Mouse (Mus musculus): ENCODE measurements around the gene Gm17018. TPM values are rescaled to one million over a fixed set of nuclear protein-coding genes. Genes with fewer than 3 reads are reported as not detected.

The Gm17018 gene
- total RNA-seq, 2 experiments from 2014 or later: 17.5 to 18.9 TPM

GRCm38 (mm10) chr19:45616735-45617134, 56.3 kb downstream of the Gm17018 start:
- DNase-seq: no peak
- intact Hi-C loops (cut with DNase I): no loop called here

- intact Hi-C loops (cut with DNase I): no loop called here
- DNase-seq: no peak
These were observed 57.8 kb downstream of the Gm17018 start for GRCm38 (mm10) chr19:45618184-45618583.

- intact Hi-C loops (cut with DNase I): loop anchor here (10.0 kb wide), 1 partner anchor 45 kb away; no protein-coding TSS in a partner anchor
These were observed 59.5 kb downstream of the Gm17018 start for GRCm38 (mm10) chr19:45619744-45620501.

GRCm38 (mm10) chr19:45621061-45621460, 60.6 kb downstream of the Gm17018 start:
- DNase-seq: no peak
- intact Hi-C loops (cut with DNase I): loop anchor here (10.0 kb wide), 1 partner anchor 46 kb away; no protein-coding TSS in a partner anchor

More at GRCm38 (mm10) chr19:45619744-45620501, 59.5 kb downstream of the Gm17018 start:
- no peak for DNase-seq

- intact Hi-C loops (cut with DNase I): loop anchor here (10.0 kb wide), 1 partner anchor 47 kb away; no protein-coding TSS in a partner anchor
- no peak for DNase-seq
These were observed 61.7 kb downstream of the Gm17018 start for GRCm38 (mm10) chr19:45622144-45622543.

- no peak for DNase-seq
These were observed 63.3 kb downstream of the Gm17018 start for GRCm38 (mm10) chr19:45623710-45624109.

GRCm38 (mm10) chr19:45627036-45627435, 66.6 kb downstream of the Gm17018 start:
- no peak for DNase-seq
- intact Hi-C loops (cut with DNase I): loop anchor here (10.0 kb wide), 1 partner anchor 52 kb away; no protein-coding TSS in a partner anchor

More at GRCm38 (mm10) chr19:45623710-45624109, 63.3 kb downstream of the Gm17018 start:
- intact Hi-C loops (cut with DNase I): loop anchor here (10.0 kb wide), 1 partner anchor 49 kb away; no protein-coding TSS in a partner anchor

- intact Hi-C loops (cut with DNase I): loop anchor here (10.0 kb wide), 1 partner anchor 54 kb away; no protein-coding TSS in a partner anchor
- DNase-seq: no peak
These were observed 68.2 kb downstream of the Gm17018 start for GRCm38 (mm10) chr19:45628649-45629048.

- intact Hi-C loops (cut with DNase I): loop anchor here (10.0 kb wide), 1 partner anchor 54 kb away; no protein-coding TSS in a partner anchor
- no peak for DNase-seq
These were observed 68.8 kb downstream of the Gm17018 start for GRCm38 (mm10) chr19:45629219-45629618.

Other genes starting within 250 kb of the Gm17018 start
- gene Btrc, start 196.9 kb upstream of the Gm17018 start, total RNA-seq (2021): 10 to 100 TPM; 21.0 to 21.6 TPM
- gene Poll, start 84 bp upstream of the Gm17018 start, total RNA-seq (2021): 10 to 100 TPM; 13.3 to 14.2 TPM
- 10 to 100 TPM; 22.5 to 22.6 TPM for gene Fbxw4, start 99.7 kb downstream of the Gm17018 start, total RNA-seq (2021)
- gene Fgf8, start 182.3 kb downstream of the Gm17018 start, total RNA-seq (2021): not detected
- gene Npm3, start 189.0 kb downstream of the Gm17018 start, total RNA-seq (2021): 10 to 100 TPM; 10.6 to 12.0 TPM
- 10 to 100 TPM; 26.2 to 31.1 TPM for gene Mgea5, start 223.2 kb downstream of the Gm17018 start, total RNA-seq (2021)

Data from gastrocnemius, postnatal 36 days (tissue).